Mouse (Mus musculus): ENCODE results near the gene Apba2.
A peak's percentile ranks its signal among the peaks of the same experiment; 100 is the strongest.

Apba2 gene

DNA sequence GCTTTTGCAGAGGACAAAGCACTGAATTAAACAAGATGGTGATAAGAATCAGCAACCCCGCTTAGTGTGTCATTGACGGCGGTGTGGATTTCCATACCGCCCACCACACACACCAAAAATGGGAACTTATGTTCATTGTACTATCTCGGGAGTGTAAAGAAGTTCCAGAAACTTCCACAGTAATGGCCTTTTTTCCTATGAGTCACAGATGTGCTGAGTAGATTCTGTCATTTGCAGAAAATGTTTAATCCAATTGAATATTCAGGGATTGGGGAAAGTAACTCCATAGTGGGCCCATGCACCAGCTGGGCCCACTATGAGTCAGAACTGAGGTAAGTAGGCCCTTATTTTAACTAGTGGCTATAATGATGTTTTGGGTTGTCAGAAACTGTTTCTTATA lies 161.0 kb downstream of the Apba2 start:
- no peak for DNase-seq

DNA sequence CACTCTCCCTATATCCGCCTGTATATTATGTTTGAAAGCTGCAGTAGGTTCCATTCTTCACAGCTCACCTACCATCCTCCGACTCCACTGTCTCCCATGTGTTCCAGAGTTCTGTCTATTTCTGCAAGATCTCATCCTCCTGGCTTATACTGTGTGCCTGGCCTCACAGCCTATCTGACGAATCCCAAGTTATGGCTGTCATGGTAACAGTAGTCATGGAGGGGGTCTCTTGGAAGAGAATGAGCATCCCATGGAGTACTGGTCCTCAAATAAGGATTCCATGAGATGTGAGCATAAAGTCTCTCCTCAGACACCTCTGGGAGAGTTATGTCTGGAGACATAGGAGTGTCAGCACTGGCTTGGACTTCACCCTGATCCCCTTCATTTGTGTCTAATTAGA lies 162.1 kb downstream of the Apba2 start:
- DNase-seq, result no peak

DNA sequence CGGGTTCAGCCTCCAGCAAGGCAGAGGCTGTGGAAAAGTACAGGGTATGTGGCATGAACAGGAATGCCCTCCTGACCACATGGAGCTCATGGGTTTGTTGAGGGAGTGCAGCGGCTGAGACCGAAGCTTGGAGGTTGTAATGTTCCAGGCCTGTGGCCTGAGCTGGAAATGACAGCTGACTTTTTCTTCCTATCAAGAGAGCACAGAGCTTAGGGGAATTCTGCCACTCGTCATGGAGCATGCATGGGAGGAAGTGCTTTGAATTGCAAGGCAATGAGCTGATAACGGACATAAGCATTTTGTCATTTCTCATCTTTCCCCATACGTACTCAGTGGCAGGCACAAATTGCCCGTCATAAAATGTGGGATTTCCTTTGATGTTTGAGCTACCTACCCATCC lies 163.6 kb downstream of the Apba2 start:
- DNase-seq, result no peak

DNA sequence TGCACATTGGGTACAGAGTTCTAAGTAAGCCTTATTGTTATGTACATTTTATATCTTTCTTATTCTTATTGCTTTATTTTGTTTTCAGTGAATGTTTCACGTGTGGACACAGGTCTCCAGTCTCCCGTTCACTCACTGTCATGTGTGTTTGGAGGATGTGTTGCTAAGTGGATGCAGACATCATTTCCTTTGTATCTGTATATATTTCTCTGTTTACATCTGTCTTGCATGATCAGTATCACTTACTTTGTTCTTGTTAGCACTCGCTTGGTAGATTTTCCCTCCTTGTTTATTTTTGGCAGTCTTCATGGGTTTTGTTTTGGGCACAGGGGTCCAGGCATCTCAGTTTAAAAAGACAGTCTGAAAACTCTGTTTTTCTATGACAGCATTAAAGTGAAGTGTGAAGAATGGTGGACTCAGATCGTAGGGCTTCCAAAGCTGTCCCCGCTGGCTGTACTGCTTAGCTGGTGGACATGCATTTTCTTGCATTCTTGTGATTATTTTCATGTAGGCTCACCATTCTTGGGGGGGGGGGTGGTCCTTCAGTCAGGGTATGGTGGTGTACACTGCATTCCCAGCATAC lies 164.3 kb downstream of the Apba2 start:
- no peak for DNase-seq

DNA sequence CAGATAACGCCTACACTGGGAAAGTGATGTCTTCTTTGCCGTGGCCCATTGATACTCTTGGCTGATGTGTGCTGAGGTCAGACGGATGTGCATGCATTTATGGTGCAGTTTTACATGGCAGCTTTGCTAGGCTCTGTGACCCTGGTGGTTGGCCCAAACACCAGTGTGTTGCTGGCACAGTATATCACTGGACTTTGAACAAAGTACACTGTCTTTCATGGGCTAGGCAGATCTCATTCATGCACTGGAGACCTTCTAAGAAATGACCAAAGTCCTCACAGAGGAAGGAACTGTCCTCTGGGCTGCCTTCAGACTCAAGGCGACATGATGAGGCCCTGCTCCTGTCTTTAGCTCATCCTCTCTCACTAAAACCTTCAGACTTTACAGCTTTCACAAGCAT lies 166.5 kb downstream of the Apba2 start:
- DNase-seq, result no peak

DNA sequence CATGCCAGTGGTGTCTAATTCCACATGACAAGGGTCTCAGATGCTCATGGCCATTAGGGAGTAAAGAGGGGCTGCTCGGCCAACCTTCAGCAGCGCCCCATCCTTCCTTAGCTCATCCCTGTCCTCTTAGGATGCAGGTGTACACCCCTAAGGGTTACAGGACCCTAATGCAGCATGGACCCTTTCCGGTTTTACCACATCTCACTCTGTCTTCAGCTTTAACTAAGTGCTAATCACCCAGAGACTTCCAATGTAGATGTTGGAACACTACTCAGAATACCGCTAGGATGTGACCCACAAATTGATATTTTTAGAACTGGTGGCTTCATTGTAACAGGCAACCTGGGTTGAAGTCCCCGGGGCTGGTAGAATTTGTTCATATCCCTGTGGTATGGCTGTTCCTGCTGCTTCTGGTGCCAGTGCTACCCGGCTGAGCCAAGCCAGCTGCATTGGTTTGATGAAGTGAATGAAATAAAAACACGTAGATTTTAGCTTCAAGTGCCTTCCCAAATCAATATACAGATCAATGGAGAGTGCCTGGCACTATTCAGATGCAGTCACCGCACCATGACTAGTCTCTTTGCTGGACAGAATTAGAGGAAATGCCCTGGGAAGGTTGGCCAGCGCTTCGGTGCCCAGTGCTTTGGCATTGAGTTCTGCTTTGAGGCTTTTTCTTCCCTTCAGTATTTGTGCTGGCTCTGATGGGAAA lies 178.4 kb downstream of the Apba2 start:
- DNase-seq, result no peak

DNA sequence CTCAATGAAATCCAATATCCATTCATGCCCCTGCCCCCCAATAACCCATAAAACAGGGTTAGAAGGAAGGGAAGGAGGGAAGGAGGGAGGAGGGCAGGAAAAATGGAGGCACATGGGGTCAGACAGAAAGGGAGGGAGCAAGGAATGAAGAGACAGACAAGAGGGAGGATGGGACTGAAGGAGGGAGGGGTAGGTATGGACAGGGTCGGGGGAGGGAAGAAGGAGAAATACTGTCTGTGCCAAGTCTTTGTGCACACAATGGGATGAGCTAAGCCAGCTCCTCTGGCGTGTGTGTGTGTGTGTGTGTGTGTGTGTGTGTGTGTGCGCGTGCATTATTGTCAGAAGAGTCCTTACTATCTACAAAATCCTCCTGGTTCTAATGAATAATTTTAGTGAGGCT lies 183.4 kb downstream of the Apba2 start:
- DNase-seq, result no peak

DNA sequence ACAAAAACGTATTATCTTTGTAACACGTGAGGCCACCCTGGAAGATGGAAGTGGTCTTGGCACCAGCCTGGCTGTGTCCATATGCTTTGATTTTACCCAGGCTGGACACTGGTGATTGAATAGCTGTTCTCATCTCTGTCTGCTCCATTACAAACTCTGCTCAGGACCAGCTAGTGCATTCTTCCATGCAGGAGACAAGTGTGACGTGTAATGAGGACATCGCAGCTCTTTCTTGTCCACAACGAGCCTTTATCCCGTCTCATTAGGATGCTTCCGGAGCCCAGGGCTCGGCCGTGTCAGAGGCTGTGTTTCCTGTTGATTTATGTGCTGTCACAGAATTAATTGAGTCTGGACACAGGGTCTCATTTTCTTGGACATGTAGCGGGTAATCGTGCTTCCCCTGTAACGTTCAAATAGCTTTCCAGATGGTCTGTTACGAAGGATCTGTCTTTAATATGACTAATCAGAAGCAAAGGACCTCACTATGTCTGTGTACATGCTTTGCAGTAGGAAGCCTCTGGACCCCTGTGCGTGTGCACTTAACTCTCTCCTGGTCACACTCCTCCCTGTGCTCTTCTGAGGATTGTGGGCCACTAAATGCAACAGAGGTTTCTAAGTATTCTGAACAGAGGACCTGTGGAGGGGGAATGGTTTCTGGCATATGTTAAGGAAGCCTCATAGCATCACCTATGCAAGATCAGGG lies 186.8 kb downstream of the Apba2 start:
- DNase-seq, result no peak

DNA sequence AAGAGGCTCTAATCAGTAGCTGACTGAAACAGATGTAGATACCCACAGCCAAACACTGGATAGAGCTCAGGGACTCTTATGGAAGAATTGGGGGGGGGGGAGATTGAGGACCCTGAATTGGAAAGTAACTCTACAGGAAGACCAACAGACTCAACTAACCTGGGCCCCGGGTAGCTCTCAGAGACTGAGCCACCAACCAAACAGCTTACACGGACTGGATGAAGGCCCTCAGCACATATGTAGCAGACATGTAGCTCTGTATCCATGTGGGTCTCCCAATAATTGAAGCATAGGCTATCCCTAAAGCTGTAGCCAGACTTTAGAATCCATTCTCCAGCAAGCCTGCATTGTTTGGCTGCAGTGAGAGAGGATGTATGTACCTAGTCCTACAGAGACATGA lies 190.3 kb downstream of the Apba2 start:
- no peak for DNase-seq

DNA sequence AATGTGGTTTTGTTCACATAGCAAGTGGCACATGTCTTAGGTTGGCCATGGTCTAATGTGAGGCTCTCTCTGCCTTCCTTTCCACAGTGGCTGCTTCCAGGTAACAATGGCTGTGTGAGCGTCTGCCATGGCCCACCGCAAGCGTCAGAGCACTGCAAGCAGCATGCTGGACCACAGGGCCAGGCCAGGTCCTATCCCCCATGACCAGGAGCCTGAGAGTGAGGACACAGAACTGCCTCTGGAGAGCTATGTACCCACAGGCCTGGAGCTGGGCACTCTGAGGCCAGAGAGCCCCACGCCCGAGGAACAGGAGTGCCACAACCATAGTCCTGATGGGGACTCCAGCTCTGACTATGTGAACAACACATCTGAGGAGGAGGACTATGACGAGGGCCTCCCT lies 193.4 kb downstream of the Apba2 start:
- no peak for DNase-seq

DNA sequence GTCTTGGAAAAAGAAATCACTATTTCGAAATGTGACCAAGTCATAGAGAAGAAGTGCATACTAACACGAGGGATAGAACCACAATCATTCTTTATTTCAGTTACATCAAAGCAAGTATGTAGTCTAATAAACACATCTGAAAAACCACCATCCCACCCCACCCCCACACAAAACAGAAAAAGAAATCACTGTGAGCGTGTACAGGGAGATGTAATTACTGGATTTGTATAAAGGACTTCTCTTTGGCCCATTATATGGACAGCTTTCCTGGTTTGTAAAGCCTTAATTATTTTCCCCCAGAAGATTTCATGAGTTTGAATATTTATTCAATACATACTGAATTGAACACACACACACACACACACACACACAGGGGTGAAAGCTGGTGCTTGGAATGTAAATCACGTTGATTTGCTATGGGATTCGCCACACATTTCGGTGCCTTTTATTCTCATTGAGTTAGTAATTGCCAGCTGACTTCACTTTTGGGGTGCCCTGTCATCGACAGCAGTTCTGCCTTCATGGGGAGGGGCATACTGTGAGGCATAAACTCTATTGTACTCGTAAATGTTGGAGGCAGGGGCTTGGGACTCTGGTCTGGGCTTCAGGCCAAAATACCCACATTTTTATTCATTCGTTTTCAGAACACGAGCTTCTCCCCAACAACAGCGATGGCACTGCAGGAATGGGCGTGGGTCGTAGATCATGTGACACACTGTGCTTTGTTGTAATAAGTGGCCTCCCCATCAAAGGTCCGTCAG lies 195.2 kb downstream of the Apba2 start:
- no peak for DNase-seq

DNA sequence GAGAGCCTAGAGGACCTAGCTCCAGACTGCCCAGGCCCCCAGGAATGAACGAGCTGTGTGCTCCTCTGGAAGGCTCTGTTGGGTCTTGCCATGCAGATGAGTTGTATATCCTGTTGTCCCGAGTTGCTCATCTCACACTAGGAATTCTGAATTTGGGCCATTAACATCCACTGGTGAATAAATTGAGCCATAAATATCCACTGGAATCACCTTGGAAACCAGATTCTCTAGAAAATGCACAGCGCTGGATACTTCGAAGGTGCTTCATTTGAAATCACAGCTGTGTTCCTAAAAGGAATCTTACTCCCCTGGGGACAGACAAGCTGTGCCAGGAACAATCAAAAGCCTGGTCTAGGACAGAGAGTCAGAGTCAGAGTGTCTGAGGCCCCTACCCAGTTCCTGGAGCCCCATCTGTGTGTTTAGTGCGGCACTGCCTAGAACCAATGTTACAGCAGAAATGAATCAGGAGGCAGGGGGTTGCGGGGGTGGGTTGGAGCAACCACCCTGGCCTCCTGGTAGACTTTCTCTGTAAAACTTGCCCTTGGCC lies 196.4 kb downstream of the Apba2 start:
- no peak for DNase-seq

DNA sequence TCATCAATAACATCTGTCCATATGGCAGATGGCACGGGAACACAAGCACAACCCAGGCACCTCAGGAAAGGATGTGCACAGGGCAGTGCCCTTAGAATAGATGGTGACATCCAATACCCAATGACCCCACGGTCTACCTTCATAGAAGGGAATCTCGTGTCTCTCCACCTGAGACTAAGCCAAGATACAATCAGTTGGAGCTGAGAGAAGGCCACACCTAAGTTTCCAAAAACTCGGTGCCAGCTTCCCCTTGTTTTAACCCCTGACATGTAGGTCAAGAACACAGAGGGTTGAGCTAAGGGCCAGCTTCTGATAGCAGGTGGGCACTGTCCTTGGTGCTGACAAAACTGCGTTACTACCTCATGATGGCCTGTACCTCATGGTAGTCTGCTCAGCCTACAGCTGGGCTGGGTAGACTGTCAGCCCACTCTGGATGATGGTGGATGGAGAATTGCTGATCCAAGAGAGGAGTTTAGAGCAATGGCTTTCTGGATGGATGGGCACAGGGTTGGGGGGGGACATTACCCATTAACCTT lies 202.6 kb downstream of the Apba2 start:
- DNase-seq, result no peak

DNA sequence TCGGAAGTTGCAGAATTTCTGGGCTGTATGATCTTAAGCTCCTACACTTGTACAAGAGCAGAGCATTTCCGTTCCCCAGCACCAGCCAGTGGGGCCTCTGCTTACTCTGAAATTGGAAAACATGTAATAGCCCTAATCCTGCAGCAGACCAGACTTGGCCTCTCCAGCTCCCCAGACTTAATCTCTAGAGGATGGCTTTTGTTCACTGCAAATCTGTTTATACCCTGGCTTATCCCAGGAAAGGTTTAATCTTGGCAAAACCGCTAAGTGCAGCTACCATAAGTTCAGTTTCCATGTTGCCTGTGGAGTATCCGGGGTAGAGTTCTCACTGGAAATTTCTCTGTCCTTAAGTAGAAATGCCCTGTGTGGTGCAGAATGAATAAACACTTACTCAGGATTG lies 206.7 kb downstream of the Apba2 start:
- DNase-seq, result no peak

DNA sequence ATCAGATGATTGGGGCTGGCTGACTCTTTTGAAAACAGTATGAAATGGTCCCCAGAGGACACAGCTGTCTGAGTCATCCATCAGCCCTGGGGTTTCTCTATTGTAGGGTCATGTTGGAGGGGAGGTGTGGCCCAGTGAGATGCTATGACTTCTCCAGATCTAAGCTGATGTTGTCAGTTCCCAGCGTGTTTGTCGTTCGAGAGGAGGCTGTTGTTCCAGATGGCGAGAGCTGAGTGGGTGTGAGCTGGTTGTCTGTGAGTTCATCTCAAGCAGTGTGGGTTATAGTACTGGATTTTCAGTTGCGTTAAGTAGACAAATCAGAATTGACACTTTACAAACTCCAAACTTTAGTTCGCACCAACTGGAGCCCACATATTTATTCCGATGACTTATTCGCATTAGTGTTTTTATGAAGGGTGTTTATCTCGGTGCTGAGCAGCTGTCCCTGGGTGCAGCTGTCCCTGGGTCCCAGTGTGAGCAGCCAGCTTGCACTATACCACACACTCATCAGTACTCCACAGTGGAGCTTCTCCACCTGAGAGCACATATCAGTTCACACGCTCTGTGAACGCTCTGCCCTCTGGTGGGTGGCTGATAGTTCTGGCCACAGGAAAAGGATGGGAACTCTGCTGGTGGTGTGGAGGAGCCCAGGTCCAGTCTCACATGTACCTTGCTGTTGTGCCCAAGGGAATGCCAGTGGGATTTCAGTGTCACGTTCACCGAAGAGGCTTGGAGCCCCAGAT lies 208.2 kb downstream of the Apba2 start:
- no peak for DNase-seq

DNA sequence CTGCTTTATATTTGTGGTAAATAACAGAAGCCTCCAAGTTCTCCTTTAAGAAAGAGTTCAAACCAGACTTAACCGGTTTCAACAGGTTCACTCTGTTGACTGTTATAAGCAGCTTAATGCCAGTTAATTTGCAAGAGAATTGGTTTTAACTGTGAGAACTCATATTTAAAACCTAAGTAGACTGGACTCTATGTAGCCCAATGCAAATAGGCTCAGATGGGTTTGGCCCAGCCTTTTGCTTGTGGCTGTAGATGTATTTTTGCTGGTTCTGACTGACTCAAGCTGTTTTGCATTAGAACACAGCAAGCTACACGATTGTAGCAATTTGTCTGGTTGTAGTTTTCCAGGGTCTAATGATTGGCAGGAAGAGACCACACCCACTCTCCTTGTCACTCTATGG lies 214.8 kb downstream of the Apba2 start:
- no peak for DNase-seq

DNA sequence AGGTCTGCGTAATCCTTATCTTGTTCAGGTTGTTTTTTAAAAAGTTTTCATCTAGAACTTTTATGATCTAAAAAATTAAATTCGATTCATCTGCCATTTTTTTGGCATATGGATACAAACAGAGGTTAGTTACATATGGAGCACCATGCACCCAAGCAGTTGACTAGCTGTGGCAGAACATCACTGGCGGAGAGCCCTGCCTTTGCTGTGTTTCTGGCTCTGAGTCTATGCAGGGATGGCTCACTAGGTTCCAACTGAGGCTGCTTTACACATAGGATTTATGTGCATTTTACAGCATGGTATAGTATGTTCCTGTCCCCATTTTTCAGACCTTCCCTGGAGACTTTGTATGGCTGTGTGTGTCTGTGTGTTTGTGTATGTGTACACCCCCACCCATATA lies 221.8 kb downstream of the Apba2 start:
- DNase-seq, result no peak

DNA sequence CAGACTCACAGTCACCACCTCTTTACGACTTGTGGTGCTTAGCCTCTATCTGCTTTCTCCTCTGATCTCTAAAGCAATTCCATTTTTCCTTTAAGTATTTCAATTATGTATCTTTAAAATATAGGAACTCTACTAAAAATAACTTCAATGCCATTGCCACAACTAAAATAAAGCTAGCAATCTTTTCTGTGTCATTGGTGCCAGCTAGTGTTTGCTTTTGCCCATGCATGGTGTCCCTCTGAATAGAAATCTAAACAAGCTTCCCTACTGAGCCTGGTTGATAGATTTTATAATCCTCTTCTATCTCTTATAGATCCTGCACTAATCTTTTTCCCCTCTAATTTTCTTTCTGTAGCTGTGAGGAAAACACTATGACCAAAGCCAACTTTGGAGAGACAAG lies 222.9 kb downstream of the Apba2 start:
- no peak for DNase-seq

DNA sequence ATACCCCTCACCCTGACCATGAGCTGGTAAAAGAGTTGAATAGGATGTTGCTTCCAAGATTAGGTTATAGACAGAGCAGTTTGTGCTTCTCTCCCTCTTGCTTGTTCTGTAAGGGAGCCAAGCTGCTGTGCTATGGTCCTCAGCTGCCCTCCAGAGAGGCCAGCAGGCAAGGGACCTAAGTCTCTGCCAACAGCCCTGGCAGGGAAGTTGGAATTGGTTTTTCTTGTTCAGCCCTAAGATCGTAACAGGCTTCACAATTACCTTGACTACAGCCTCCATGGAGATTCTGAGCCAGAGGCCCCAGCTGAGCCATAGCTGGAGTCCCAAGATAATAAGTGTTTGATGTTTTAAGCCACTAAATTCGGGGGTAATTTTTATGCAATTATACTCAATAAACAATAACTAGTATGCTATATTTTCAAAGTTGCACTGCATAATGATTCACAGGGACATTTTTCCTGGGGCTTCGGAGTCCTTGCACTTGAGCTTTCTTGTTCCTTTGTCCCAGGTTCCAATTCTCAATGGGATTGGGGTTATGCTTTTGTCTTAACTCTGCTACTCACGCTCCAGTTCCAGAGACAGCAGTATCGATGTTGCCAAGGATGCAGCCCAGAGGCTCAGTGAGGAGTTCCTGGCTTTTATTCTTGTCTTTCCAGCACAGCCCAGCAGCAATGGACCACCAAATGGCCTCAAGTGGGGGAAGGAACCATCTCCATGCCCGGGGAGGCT lies 224.6 kb downstream of the Apba2 start:
- DNase-seq, result no peak

DNA sequence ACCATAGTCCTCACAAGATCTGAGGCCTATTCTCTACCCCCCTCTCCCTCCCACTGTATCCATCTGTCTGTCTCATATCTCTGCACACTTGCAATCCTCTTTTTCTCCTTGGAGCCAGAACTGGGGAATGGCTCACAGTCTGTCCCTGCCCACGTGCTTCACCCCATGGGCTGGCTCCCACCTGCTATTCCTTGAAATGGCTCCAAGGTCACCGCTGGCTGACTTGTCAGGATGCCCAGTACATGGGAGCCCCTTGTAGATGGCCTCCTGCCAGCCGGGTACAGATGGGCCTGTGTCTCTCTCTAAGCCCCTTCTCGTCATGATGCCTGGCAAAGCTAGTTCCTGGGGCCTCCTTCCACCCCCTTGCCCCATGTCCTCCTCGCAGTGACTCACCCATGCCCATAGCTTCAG lies 226.7 kb downstream of the Apba2 start:
- peak in 1 of 2 experiments; percentile 1 for DNase-seq

DNA sequence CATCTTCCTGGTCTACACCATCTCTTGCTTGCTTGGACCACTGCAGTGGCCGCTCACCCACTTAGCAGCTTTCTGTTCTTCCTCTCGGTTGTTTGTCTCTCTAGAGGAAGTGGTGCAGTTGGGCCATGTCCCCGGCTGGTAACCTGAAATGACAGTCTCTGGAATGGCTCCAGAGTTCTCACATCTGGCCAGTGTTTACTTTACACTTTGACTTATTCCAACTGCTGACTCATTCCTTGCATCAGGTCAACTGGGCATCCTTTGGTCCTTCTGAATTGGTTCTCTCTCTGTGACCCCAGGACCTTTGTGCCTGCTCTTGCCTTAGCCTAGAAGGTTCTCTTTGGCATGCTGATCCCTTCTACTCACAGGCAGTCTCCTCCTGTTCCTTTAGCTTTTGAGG lies 227.3 kb downstream of the Apba2 start:
- DNase-seq, result peak in 1 of 2 experiments; percentile 17

DNA sequence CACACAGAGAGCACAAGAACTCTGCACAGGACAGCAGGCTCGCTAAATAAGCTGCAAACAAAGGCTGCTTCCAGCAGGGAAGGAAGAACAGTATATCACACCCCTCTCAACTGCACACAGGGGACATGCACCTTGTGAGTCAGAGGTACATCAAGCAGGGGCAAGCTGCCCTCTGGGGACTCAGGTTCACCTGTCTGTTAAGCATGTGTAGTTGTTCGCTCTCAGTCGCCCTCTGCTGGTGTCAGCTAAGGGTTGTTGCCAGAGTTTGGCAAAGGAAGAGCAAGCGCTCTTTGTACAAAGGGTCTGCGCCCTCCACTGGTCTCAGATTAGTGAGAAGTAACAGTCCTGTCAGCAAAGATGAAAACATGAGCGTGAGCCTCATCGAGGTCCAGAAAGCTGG lies 228.3 kb downstream of the Apba2 start:
- DNase-seq, result peak in 1 of 2 experiments; percentile 5
